Mouse (Mus musculus) small intestine, adult 2 months (tissue): Measurements from ENCODE around the gene Fcor.

ENCODE experiments used
- CTCF ChIP-seq: fragments of 200-500 bp; IDR thresholded peaks from 2 replicates; pipeline ENCODE4 v1.5.1; 2012; ENCODE audit warnings: low read depth, mild to moderate bottlenecking, control low read depth, inconsistent platforms, low read length, moderate library complexity, mixed read lengths; ENCODE audit not compliant: insufficient replicate concordance, insufficient read length; ENCODE audit errors: extremely low read depth
- POLR2A ChIP-seq: fragments of 200-500 bp; IDR thresholded peaks from 2 replicates; pipeline ENCODE4 v1.6.1; 2012; ENCODE audit warnings: low read depth, mild to moderate bottlenecking, control low read depth, inconsistent platforms, low read length, moderate library complexity

GRCm38 (mm10) chr8:3683408-3684176 lies 11.4 kb upstream of the Fcor start:
- no peak for TF ChIP-seq CTCF
- no peak for TF ChIP-seq POLR2A
